Mouse (Mus musculus) monocyte, adult 5-6 weeks (primary cell): ENCODE measurements around the gene Ror1. TPM values are rescaled to one million over a fixed set of nuclear protein-coding genes. Genes with fewer than 3 reads are reported as not detected.

ENCODE experiments used
- ATAC-seq: fragments of 153-309, 156-312 bp; replicated peaks from 2 replicates; pipeline ENCODE4 v1.8.0; 2017; ENCODE audit warnings: mild to moderate bottlenecking; ENCODE audit not compliant: low TSS enrichment, insufficient number of reproducible peaks, severe bottlenecking, poor library complexity, low FRiP score
- total RNA-seq: library from RNA; stranded (forward); fragments of 200-1000, 200-491, 200-594 nt; gene quantifications from 3 replicates; pipeline ENCODE4 v1.2.3, GENCODE M21; 2017

The Ror1 gene
- total RNA-seq, 1 experiment from 2014 or later, result not detected

DNA sequence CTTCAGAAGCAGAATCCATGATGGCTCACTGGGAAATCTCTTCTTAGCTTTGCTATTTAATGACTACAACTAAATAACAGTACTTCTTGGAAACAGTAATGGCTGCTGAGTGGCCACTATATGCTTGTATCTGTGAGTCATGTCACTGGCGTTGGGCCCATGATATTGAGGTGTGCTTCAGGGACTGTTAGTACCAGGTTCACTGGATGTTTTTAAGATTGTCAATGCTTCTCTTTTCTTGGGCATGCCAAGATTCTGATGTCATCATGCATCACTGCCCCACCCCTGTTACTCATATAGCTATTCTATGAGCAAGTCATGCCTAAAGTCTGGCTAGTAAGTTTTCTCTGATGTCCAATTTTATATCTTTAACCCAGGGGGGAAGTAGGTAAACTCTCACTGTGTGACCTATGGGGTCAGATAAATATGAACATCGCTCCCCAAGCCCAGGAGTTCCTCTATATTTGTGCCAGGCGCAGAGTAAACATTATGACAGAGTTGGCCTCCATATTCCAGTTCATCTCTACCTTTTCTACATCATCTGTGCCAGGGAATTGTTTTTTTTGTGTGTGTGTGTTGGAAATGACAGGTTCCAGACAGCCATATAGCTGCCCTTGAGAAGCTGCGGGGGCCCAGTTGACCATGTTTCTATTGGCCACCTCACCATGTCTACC, 178.4 kb downstream of the Ror1 start:
- ATAC-seq, result no peak

DNA sequence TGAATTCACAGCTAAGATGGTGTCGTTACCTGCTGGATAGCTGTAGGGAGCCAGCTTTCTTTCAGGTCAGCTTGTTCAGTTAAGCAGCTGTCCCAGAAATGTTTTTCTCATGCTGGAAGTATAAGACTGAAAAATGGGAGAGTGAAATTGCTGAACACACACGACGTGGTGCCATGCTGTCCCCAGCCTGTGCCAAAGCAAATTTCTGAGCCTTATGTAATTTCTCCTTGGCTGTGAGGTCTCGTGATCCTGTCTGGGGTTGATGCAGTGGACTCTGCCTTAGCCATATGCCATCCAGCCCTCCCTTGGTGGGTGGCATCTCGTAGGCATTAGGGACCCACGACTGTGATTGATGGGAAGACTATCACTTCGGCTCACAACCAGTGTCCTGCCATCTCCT, 180.9 kb downstream of the Ror1 start:
- ATAC-seq, result no peak

- no peak for ATAC-seq
Observed at GRCm38 (mm10) chr4:100276970-100277369, 181.4 kb downstream of the Ror1 start.

- ATAC-seq, result no peak
Observed at GRCm38 (mm10) chr4:100283171-100283880, 187.7 kb downstream of the Ror1 start.

- no peak for ATAC-seq
Observed at GRCm38 (mm10) chr4:100284528-100284927, 188.9 kb downstream of the Ror1 start.

DNA sequence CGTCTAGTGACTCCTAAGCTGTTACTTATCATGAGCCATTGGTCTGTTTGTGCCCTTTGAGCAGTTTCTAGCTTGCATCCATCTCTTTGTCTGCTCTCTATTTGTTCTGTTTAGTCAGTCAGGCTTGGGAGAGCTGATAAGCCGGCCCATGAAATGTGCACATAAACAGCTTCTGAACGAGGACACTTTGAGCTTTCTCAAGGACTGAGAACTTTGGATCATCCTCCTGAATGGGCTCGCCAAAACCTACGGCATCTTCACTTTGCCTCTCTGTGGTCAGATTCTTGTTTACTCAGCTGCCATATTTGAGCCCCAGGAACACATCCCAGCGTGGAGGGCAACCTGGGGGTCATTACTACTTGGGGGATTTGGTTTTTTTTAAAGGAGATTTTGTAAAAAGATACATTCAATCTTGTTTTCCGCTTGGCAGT, 190.5 kb downstream of the Ror1 start:
- ATAC-seq, result no peak

DNA sequence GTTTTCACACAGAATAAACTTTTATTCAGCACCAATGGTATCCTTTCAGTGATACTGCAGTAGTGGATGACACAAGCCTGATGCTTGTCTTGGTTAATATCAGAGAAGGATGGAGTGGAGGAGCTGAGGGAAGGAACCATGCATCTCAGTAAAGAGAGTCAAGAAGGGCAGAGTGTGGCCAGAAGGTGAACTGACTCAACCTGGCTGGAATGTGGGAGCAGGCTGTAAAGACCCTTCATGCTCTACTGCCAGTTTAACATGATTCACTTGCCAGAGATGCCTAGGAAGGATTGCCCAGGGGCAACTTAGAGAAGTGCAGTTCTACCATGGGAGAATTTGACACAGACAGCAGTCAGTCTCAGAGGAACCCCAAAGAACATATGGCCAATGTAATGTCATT, 191.2 kb downstream of the Ror1 start:
- no peak for ATAC-seq

GRCm38 (mm10) chr4:100287829-100288228, 192.2 kb downstream of the Ror1 start:
- ATAC-seq, result no peak

DNA sequence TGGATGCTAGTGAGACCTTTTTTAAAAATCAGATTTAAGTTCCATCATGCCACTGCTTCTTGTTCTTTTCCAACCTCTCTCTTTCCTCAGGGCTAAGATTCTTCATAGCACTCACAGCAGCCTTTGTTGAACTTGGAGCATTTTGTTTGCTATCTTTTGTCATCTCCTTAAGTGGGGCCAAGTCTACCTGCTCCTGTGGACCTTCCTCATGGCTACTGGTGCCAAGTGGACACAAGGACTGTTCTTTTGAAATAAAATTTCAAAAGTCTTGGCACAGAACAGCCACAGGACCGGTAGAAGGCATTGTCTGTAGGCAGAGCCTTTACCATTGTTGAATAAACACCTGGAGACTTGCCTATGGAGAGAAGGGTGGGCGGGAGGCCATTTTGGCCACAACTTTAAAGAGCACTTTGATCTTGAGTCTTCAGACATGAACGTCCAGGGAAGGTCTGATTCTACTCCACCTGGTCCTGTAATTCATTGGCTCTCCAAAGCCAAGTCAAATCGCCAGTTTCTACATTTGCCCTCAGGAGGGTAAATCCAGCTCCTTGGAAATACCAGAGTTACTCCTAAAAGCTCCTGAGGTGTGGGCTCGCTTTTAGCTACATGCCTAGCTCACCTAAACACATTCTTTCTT, 195.5 kb downstream of the Ror1 start:
- ATAC-seq, result no peak

GRCm38 (mm10) chr4:100297678-100298077, 202.1 kb downstream of the Ror1 start:
- ATAC-seq, result no peak

DNA sequence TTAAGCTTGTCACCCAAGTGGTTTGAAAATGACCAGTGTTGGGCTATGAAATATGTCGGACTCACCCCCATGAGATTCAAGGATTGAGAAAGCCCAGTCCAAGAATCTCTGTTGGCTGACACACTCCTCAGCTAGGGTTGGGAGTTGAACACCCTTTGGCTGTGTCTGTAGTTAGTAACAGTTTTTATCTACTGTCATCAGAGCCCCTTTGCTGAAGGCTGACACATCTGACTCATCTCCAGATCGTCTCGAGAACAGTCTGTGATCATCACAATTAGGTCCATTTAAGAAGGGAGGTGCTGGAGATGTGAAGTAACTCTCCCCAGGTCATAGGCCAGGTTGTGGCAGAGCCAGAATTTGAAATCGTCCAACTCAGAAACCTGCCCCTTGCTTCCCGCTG, 203.0 kb downstream of the Ror1 start:
- ATAC-seq, result no peak

DNA sequence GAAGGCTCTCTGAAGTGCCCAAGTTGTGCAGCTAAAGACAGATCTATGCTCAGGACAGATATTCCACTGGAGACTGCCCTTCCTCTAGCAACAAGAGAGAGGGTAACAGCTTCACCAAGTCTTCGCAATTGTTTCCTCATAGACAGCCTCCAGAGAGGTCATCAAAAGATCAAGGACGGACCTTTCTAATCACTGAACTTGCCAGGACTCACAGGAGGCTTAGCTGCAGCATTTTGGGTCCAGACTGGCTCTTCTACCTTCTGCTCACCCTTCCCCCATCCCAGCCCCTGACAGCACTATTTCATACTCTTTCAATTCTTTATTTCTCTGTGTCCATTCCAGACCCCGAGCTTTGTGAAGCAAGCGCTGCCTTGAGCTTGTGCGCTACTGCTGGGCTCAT, 204.6 kb downstream of the Ror1 start:
- no peak for ATAC-seq

GRCm38 (mm10) chr4:100301423-100301822, 205.8 kb downstream of the Ror1 start:
- no peak for ATAC-seq

- ATAC-seq, result no peak
Observed at GRCm38 (mm10) chr4:100307365-100307764, 211.8 kb downstream of the Ror1 start.

DNA sequence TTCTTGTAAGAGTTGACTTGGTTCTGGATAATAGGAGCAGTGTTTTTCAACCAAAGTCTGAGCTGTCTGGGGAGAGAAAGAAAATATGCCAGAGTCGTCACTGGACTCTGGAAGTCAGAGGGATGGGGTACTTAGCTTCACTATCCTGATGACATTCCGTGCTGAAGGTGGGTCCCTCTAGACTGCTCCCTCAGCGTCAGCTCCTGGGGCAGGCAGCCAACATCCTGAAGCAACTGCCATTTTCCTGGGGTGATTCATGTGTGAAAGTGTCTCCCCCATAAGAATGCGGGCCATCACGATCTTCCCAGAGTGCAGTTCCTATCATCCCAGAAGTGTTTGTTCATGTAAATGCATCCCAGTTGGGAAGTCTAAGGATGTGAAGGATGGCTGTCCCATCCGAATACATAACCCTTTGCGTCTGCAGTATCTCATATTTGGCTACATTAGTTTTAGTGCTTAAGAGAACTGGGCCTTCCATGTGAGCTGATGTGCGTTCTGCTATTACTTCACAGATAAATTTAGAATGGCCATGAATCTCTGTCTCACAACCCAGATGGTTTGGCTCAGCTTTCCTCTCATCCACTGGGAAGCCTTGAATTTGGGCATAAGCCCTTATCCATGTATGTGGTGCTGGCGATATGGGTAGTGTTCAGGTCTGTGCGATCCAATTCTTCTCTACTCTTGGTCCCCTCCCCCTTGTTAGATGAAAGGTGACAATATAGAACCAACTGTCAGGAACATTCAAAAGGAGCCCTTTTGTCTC, 216.4 kb downstream of the Ror1 start:
- ATAC-seq, result no peak

GRCm38 (mm10) chr4:100315066-100315465, 219.5 kb downstream of the Ror1 start:
- ATAC-seq, result no peak

GRCm38 (mm10) chr4:100321758-100322157, 226.2 kb downstream of the Ror1 start:
- ATAC-seq, result no peak

- no peak for ATAC-seq
Observed at GRCm38 (mm10) chr4:100324719-100325515, 229.3 kb downstream of the Ror1 start.
